Mouse (Mus musculus): ENCODE measurements around the gene Clk2. TPM values are rescaled to one million over a fixed set of nuclear protein-coding genes. Genes with fewer than 3 reads are reported as not detected.

The Clk2 gene
- total RNA-seq, 2 experiments from 2014 or later = 36.8 to 52.2 TPM

DNA sequence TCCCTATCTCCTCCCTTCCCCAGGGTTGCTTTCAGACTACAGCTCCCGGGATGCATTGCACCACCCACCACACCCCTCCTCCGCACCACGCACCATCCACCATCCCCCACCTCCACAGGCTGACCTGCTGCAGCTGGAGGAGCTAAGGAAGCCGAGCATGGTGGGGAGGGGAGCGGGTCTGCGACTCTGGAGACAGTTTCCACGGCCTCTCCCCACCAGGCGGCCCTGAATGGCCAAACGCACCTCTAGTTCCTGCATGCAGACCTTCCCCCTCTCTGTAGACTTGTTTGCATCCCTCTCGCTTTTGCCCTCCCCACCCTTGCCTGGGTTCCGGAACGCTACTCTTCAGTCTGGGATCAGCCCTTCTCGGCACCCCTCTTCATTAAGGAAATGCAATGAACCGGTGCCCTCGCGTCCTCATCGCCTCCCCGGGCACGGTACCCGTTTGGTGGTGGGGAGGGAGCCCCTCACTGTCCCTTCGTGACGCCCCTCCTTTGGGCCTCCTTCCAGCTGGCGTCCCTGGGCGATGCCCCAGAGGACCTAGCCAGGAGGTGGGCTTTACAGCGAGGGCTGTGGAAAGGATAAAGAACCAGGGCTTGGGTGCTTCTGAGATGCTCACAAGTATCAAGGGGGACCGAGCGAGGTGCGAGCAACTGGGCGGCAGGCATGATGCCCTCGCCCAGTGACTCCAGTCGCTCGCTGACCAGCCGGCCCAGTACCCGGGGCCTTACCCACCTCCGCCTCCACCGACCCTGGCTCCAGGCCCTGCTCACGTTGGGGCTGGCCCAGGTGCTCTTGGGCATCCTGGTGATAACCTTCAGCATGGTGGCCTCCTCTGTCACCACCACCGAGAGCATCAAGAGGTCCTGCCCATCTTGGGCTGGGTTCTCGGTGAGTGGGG is 18.7 kb downstream of the Clk2 start, which contains the start of gene Fam189b:
TSS of gene Fam189b (plus strand) at position 86 of the 901 bp plus-strand sequence.
- intact Hi-C loops (cut with DNase I) = no loop called here
- peak; percentile 92 to 93 for DNase-seq (ENCODE audit: low spot score in 2 of 2)

GRCm38 (mm10) chr3:89183959-89184315 is 19.3 kb downstream of the Clk2 start:
- no peak for DNase-seq (ENCODE audit: low spot score in 2 of 2)

GRCm38 (mm10) chr3:89187197-89187596 is 22.6 kb downstream of the Clk2 start:
- DNase-seq (ENCODE audit: low spot score in 2 of 2) = no peak
- intact Hi-C loops (cut with DNase I) = no loop called here

More at GRCm38 (mm10) chr3:89183959-89184315, 19.3 kb downstream of the Clk2 start:
- intact Hi-C loops (cut with DNase I) = no loop called here

GRCm38 (mm10) chr3:89187690-89188477 is 23.3 kb downstream of the Clk2 start:
- DNase-seq (ENCODE audit: low spot score in 2 of 2) = no peak

GRCm38 (mm10) chr3:89188478-89188875 is 23.9 kb downstream of the Clk2 start:
- intact Hi-C loops (cut with DNase I) = no loop called here
- no peak for DNase-seq (ENCODE audit: low spot score in 2 of 2)

More at GRCm38 (mm10) chr3:89187690-89188477, 23.3 kb downstream of the Clk2 start:
- intact Hi-C loops (cut with DNase I) = no loop called here

DNA sequence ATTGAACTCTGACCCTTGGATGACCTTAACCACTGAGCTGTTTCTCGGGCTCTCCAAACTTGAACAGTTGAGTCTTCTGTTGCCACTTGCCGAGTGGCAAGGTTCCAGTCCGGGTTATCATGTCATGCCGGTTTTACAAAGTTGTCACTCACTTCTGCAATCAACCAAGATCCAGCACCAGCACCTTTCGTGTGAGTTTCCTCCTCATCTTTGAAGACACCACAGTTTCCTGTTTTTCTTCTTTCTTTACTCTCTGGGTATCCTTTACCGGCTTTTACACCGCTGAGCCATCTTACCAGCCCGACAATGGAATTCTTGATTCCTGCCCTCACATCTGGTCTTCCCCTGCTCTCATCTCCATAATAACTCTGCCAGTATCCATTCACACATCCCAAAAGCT is 25.8 kb downstream of the Clk2 start:
- intact Hi-C loops (cut with DNase I) = no loop called here
- DNase-seq (ENCODE audit: low spot score in 2 of 2) = no peak

DNA sequence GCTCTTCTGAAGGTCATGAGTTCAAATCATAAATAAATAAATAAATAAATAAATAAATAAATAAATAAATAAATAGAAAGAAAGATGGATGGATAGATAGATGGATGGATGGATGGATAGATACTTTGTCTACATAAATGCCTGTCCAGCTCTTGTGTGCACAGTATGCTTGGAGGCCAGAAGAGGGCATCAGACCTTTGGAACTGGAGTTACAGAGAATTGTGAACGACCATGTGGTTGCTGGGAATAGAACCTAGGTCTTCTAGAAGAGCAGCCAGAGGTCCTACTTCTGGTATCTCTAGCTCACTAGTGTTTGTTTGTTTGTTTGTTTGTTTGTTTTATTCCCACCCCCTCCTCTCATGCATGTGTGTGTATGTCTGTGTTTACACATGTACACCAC is 28.8 kb downstream of the Clk2 start:
- no peak for DNase-seq (ENCODE audit: low spot score in 2 of 2)
- intact Hi-C loops (cut with DNase I) = no loop called here

DNA sequence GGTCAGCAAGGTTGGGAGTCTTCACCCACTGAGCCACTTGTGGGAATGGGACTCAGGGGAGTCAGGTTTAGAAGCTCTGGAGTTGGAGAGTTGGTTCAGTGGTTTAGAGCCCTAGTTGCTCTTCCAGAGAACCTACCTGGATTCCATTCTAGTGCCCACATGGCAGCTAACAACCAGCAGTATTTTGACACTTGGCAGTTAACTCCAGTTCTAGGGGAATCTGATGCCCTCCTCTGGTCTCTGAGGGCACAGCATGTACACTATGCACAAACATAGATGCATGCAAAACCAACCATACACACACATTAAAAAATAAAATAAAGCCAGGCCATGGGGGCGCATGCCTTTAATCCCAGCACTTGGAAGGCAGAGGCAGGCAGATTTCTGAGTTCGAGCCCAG is 29.3 kb downstream of the Clk2 start:
- intact Hi-C loops (cut with DNase I) = no loop called here
- no peak for DNase-seq (ENCODE audit: low spot score in 2 of 2)

- intact Hi-C loops (cut with DNase I) = loop anchor here (5.0 kb wide), 1 partner anchor 46 kb away; no protein-coding TSS in a partner anchor
- peak; percentile 83 for DNase-seq (ENCODE audit: low spot score in 2 of 2)
Observed at GRCm38 (mm10) chr3:89195979-89196877, 31.6 kb downstream of the Clk2 start.

DNA sequence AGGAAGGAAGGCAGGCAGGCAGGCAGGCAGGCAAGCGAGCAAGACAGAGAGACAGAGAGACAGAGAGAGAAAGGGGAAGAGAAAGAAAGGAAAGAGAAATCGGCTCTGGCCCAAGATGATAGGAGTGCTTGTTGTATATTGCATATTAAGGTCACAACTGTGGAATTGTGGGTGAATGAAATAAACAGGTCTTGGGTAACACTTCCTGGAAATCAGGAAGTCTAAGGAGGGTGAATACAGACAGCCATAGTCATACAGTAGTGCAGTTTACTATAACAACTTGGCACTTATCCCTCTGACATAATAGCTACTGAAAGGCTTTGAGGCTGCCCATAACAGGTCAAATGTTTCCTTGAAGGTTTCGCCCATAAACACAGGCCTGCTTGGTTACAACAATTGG is 35.2 kb downstream of the Clk2 start:
- no peak for DNase-seq (ENCODE audit: low spot score in 2 of 2)
- intact Hi-C loops (cut with DNase I) = loop anchor here (5.0 kb wide), 1 partner anchor 42 kb away; no protein-coding TSS in a partner anchor

DNA sequence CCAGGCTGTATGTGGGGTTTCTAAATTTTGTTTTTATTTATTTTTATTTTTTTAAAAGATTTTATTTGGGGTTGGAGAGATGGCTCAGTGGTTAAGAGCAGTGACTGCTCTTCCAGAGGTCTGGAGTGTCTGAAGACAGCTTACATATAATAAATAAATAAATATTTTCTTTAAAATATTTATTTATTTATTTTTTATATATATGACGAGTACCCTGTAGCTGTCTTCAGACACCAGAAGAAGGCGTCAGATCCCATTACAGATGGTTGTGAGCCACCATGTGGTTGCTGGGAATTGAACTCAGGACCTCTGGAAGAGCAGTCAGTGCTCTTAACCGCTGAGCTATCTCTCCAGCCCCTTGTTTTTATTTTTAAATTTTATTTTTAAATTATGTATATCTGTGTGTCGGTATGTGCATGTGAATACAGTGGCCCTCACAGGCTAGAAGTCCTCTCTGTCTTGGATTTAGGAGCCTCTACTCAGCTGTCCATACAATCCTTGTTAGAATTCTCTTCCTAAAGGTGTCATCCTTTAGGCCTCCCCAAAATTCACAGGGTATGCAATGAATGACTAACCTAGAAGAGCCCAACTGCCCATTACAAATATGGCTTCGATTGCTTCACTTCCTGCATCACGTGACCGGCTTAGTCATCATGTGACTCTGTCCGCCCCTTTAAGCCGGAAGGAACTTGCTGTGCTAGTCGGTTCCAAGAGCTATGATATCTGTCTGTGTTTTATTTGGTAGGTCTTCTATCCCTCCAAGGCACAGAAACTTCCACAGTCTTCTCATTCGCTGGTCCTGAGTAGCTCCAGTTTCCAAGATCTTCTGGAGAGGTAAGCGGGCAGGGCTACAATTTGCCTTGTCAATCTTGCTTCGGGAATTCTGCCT is 37.9 kb downstream of the Clk2 start, which contains the start of gene Gba:
TSS of gene Gba (plus strand) at position 676 of the 889 bp plus-strand sequence.
- intact Hi-C loops (cut with DNase I) = no loop called here
- peak; percentile 78 to 84 for DNase-seq (ENCODE audit: low spot score in 2 of 2)

GRCm38 (mm10) chr3:89203142-89203514 is 38.5 kb downstream of the Clk2 start:
- no peak for DNase-seq (ENCODE audit: low spot score in 2 of 2)
- intact Hi-C loops (cut with DNase I) = no loop called here

DNA sequence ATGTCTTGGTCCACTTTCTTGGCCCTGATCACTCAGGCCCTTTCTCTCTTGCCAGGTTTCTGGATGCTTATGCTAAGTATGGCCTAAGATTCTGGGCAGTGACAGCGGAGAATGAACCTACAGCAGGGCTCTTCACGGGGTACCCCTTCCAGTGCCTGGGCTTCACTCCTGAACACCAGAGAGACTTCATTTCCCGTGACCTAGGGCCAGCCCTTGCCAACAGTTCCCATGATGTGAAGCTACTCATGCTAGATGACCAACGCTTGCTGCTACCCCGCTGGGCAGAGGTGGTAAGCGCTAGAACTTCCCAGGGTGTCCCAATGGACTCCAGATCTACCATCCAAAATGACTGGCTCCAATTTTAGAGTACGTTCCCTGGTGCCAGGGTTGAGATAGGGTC is 41.5 kb downstream of the Clk2 start:
- intact Hi-C loops (cut with DNase I) = no loop called here
- DNase-seq (ENCODE audit: low spot score in 2 of 2) = no peak

- intact Hi-C loops (cut with DNase I) = no loop called here
- DNase-seq (ENCODE audit: low spot score in 2 of 2) = no peak
Observed at GRCm38 (mm10) chr3:89206695-89207094, 42.1 kb downstream of the Clk2 start.

- intact Hi-C loops (cut with DNase I) = no loop called here
- DNase-seq (ENCODE audit: low spot score in 2 of 2) = no peak
Observed at GRCm38 (mm10) chr3:89208075-89208657, 43.6 kb downstream of the Clk2 start.

DNA sequence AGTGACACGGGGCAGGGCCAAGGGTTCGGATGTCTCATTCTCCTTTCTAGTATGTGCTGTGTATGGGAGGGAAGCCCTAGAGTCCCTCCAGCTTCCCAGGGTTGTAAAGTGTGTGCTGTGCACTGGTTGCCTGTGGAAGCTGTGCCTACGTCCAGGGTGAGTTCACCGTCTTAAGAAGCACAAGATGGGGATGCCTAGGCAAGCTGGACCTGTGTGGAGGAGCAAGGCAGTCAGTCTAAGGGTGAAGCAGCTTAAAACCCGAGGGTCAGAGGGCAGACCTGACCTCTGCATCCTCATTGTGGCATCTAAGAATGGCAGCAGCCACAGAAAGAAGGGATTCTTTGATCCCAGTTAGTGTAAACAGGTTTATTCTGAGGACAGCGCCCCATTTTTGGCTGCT is 44.1 kb downstream of the Clk2 start:
- DNase-seq (ENCODE audit: low spot score in 2 of 2) = no peak
- intact Hi-C loops (cut with DNase I) = no loop called here

GRCm38 (mm10) chr3:89209731-89210130 is 45.1 kb downstream of the Clk2 start:
- DNase-seq (ENCODE audit: low spot score in 2 of 2) = no peak
- intact Hi-C loops (cut with DNase I) = loop anchor here (5.0 kb wide), 1 partner anchor 117 kb away; the partner anchor contains the start of gene Rusc1

GRCm38 (mm10) chr3:89210162-89210561 is 45.6 kb downstream of the Clk2 start:
- intact Hi-C loops (cut with DNase I) = loop anchor here (5.0 kb wide), 1 partner anchor 118 kb away; the partner anchor contains the start of gene Rusc1
- DNase-seq (ENCODE audit: low spot score in 2 of 2) = no peak
